Mouse (Mus musculus) layer of hippocampus, adult 2 months (tissue): ENCODE results near the gene Vangl1. TPM values are rescaled to one million over a fixed set of nuclear protein-coding genes. Genes with fewer than 3 reads are reported as not detected.

Experiments used
- DNase-seq, 2 experiments: peaks; one replicate each; pipeline ENCODE4 v3.0.0; 2022; ENCODE audit warnings: low spot score in 2 of 2
- H3K27ac ChIP-seq: fragments of 200-600 bp; 2 replicates; pipeline ENCODE4 v1.8.1; 2022
- H3K4me3 ChIP-seq: fragments of 200-600 bp; 2 replicates; pipeline ENCODE4 v1.8.1; 2022; ENCODE audit warnings: mild to moderate bottlenecking
- CTCF ChIP-seq: fragments of 200-600 bp; conservative IDR thresholded peaks from 2 replicates; pipeline ENCODE4 v1.8.1; 2022; ENCODE audit warnings: antibody characterized with exemption, mild to moderate bottlenecking, moderate library complexity
- total RNA-seq, 2 experiments: library from RNA; stranded (reverse); gene quantifications; 2 replicates each; pipeline ENCODE4 v1.2.3; 2021

The Vangl1 gene
- total RNA-seq, 2 experiments from 2014 or later = 4.2 to 5.8 TPM

DNA sequence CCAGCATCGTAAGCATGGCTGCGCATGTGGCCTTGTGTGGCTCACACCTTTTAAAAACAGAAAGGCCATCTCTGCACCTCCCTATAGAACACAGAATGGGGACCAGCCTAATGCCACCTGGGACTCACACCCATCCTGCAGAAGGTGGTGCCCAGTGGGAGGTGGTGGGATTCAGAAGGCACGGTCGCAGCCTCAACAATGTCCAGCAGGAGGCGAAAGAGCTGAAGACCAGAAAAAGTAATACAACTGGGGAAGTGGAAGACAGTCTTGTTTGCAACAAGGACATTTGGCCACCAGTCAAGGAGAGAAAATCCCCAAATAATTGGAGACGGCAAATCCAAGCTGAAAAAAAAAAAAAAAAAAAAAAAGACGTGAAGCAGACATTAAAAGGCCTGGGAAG is 82.4 kb downstream of the Vangl1 start:
- DNase-seq = no peak
- no peak overlapping the region for H3K27ac ChIP-seq

DNA sequence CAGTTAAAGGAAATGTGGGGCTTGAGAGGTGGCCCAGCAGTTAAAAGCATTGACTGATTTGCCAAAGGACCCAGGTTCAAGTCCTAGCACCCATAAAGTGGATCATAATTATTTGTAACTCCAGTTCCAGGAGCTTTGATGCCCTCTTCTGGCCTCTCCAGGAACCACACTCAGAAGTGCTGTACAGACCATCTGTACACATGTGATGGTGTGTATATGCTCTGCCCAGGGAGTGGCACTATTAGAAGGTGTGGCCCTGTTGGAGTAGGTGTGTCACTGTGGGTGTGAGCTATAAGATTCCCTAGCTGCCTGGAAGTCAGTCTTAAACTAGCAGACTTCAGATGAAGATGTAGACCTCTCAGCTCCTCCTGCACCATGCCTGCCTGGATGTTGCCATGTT is 83.5 kb downstream of the Vangl1 start:
- peak; percentile 38 for TF ChIP-seq CTCF
- no peak overlapping the region for H3K27ac ChIP-seq
- H3K4me3 ChIP-seq = no peak overlapping the region
- DNase-seq = no peak

More for the DNA sequence above, 82.4 kb downstream of the Vangl1 start:
- TF ChIP-seq CTCF = peak; percentile 64
- H3K4me3 ChIP-seq = no peak overlapping the region

DNA sequence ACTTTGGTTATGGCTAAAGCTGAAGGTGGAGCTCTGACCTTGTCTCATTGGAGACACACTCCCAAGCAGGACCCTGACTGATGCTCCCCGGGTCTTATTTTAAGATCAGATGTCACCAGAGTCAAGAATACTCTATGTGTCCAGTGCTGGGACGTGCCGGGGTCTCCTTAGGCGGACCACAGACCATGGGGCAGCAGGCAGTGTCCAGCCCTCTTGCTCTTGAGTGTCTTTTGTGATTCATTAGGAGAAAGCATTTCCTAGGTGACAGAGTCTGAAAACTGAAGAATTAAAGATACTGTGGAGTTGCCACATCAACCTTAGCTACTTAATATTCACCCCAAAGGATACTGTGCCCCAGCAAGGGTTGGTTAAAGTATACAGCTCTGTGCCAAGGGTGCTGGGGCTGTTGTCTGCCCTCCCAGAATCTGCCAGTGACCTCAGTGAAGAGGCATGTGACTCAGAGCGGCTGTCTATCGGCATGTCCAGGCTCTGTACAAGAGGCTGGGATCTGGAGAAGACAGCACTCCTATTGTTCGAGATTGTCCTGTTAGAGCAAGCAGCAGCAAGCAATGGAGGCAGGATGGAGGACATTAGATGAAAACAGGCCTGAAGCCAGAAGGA is 92.4 kb downstream of the Vangl1 start:
- Histone ChIP-seq H3K4me3 (no peak overlapping the region), H3K27ac (no peak overlapping the region)
- no peak for DNase-seq
- no peak for TF ChIP-seq CTCF

DNA sequence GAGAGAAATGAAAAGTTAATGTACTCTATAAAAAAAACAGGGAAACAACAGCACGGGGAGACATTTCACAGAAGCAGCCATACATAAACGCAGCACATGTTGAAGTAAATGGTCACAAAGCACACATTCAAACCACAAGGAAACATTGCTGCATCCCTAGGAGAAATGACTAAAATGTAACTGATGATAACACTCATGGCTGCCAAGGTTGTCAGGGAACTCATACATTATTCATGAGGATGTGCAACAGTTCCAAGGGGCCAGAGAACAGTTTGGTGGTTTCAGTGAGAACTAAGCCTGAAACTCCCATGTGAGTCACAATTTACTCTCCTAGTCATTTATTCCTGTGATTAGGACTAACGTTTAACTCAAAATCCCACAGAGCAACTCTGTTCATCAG is 96.3 kb downstream of the Vangl1 start:
- DNase-seq = no peak
- no peak for TF ChIP-seq CTCF
- no peak overlapping the region for H3K4me3 ChIP-seq
- no peak overlapping the region for H3K27ac ChIP-seq

DNA sequence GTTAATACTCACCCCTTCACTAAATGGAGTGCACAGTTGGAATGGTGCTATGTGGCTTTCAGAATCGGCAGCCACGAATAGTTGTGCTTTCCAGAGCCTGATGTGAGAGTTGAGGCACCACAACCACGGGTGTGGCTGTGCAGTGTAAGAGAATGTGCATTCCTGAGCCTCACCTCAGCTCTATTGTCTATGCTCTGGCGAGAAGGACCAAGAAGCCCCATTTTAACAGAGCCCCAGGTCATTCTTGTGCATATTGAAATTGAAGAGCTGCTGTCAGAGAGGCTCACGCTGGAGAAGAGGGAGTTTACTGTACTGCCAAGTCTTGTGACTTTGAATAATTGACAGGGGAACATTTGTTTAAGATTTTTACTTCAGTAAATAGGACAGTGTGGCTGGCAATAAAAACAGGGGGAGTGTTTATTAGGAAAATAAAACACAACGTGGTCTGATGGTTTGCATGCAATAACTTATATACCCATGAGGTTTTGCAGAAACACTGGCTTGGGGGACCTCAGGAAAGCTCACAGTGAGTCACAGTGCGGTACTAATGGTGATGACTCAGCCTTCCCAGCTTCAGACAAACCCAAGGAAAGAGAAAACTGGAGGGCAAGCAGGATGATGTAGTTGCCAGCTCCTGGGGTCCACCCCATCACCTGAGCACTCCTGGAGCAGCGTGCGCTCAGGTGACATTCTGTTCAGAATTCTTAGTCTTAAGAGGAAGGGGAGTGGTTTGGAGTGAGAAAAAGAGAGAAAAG is 100.5 kb downstream of the Vangl1 start:
- no peak for DNase-seq
- no peak for TF ChIP-seq CTCF
- no peak overlapping the region for H3K27ac ChIP-seq
- no peak overlapping the region for H3K4me3 ChIP-seq

Other genes starting within 250 kb of the Vangl1 start
- 1 to 10 TPM; 1.3 to 1.8 TPM for gene Nhlh2, start 194.6 kb downstream of the Vangl1 start, total RNA-seq
- under 1 TPM; 0.79 to 0.81 TPM for gene Casq2, start 118.3 kb downstream of the Vangl1 start, total RNA-seq